Comparison of ENCODE assay signal across 8 mouse cellular contexts in the genomic region with DNA sequence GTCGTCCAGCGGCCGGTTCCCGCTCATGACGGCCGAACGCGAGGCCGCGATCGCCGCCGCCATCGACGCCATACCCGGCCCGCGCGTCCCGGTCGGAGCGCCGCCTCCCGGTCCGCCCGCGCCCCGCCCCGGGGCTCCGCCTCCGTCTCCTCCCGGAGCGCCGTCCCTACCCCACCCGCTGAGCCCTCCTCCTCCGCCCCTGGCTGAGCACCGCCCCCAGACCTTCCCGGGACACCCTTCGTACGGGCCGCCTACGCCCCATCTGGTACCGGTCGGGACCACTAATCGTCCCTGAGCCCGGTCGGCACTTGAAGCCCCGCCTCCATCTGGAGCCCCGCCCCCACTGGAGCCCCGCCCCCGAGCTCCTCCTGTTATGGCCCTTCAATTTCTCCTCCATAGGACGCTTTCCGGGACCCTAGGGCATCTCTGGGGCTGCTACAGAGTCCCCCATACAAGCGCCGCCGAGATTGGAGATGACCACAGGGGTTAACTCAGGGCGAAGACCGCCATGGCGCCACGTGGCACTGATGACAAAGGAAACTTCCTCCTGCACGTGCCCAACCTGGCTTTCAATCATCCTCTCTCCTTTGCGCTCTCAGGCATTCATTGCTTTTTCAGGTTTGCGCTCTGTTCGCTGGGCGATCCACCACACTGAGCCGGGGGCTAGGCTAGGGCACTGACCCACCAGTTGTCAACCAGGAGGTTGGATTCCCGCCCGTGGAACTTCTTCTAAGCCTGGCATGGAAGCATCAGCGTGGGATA. TPM values are rescaled to one million over a fixed set of nuclear protein-coding genes. Genes with fewer than 3 reads are reported as not detected.
DNase-seq lines count a peak whose midpoint lies in the region; ATAC-seq and TF ChIP-seq lines count a peak whose summit lies in the region.

TSS of gene 2310022B05Rik (minus strand) at position 258 of the 762 bp plus-strand sequence.

- peak; percentile 95 for DNase-seq in Muller cell, postnatal 12 days (ENCODE audit: inconsistent ontology term)
- peak; percentile 71 for DNase-seq in cerebellum, adult 9-10 months
- peak; percentile 46 for DNase-seq in layer of hippocampus, adult 9-10 months (ENCODE audit: low spot score)
- DNase-seq in thymus, adult 18-20 months: peak; percentile 61 to 62

- H3K36me3 ChIP-seq in lung, embryonic 15.5 days: no peaks in the 10 kb centered on the region

- H3K9me3 ChIP-seq in lung, embryonic 15.5 days: no peaks in the 10 kb centered on the region

- peak within 1 kb of the TSS; percentile 84 for H3K27ac ChIP-seq in lung, embryonic 15.5 days
- H3K27ac ChIP-seq in olfactory bulb, adult 2 months (ENCODE audit: insufficient read depth, low read depth, low read length): peak within 1 kb of the TSS; percentile 23

- H3K4me3 ChIP-seq in lung, embryonic 15.5 days: peak within 1 kb of the TSS; percentile 83
- H3K4me3 ChIP-seq in olfactory bulb, adult 2 months (ENCODE audit: insufficient read depth, low read depth, low read length): peak within 1 kb of the TSS; percentile 61

- peak; percentile 58 for ATAC-seq in frontal cortex, adult (ENCODE audit: low TSS enrichment)
- ATAC-seq in hematopoietic stem cell, adult 5-6 weeks (replicated peaks in 1 of 2; ENCODE audit: insufficient read depth in 1 of 2, low FRiP score in 2 of 2, low TSS enrichment in 1 of 2, low read depth in 1 of 2, poor library complexity in 2 of 2, severe bottlenecking in 2 of 2): peak; percentile 70 to 82
- peak; percentile 95 for ATAC-seq in lung, embryonic 15.5 days (ENCODE audit: borderline replicate concordance, extremely low read depth, low FRiP score, low TSS enrichment)

- 1% methylated on average over 54 of the region's 69 CpGs for WGBS in lung, embryonic 15.5 days
- 2% methylated on average over 69 of the region's 69 CpGs for WGBS in olfactory bulb, adult 2 months

- peaks cover 42% of the 10 kb centered on the region for H3K4me1 ChIP-seq in lung, embryonic 15.5 days
- peaks cover 18% of the 10 kb centered on the region for H3K4me1 ChIP-seq in olfactory bulb, adult 2 months (ENCODE audit: control insufficient read depth, insufficient read depth, low read length)

- H3K9ac ChIP-seq in lung, embryonic 15.5 days: peak within 1 kb of the TSS; percentile 86

- TF ChIP-seq POLR2A in olfactory bulb, adult 2 months (IDR thresholded peaks at IDR 0.05; ENCODE audit: insufficient read depth, low read depth, low read length): peak; percentile 68; the same call in 1 of the 2 replicates

- no peak for TF ChIP-seq CTCF in olfactory bulb, adult 2 months (IDR thresholded peaks at IDR 0.05; ENCODE audit: insufficient read depth, low read depth, low read length)

- peak within 1 kb of the TSS; percentile 78 for H3K4me2 ChIP-seq in lung, embryonic 15.5 days

- H3K27me3 ChIP-seq in lung, embryonic 15.5 days: no peaks in the 10 kb centered on the region

RNA-seq across cellular contexts. Expression of gene 2310022B05Rik, which starts in this region (rescaled TPM):
- 2.9 and 5.9 TPM in 2 replicates for total RNA-seq in hematopoietic stem cell, adult 5-6 weeks (2017)
- 29.9 and 30.1 TPM in 2 replicates for polyA plus RNA-seq in lung, embryonic 15.5 days (2015; fragmentation: Nextera tagmentation; extraction: Ambion mirVana)
- polyA plus RNA-seq in olfactory bulb, adult 2 months (2012; ENCODE audit: insufficient read depth, insufficient read length, low replicate concordance, missing spikeins): not detected in 2 replicates

Comparison
In these comparisons a context has a peak if more than half of its experiments do, and no peak if none do; other contexts are left out.
1. Peak in every context shown above with its lines: DNase-seq, ATAC-seq, H3K4me3 ChIP-seq and H3K27ac ChIP-seq.